Mouse (Mus musculus): ENCODE data around the gene Isoc2a. TPM values are rescaled to one million over a fixed set of nuclear protein-coding genes. Genes with fewer than 3 reads are reported as not detected.

The Isoc2a gene
- total and polyA plus RNA-seq, 2 experiments: 63.5 to 110 TPM

DNA sequence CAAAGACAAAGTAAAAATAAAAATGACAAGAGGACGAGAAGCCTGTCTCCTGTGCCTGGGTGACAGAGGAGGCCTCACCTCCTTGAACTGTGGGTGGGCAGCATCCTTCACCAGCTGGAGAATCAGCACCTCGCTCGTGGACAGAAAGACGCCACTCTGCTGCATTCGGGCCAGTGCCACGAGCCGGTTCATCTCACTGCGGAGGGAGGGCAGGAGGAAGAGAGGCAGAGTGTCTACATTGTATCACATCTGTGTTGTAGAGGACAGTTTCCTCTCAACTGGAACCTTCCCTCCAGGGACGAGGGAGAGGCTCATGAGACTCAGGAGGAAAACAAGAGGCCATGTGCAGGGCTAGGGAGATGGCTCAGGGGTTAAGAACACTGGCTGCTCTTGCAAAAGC, 27.6 kb upstream of the Isoc2a start:
- no peak overlapping the region for H3K9ac ChIP-seq (ENCODE audit: low read depth, low read length)
- H3K27ac ChIP-seq (replicated peaks; ENCODE audit: insufficient read depth, low read depth, low read length): no peak overlapping the region
- H3K4me1 ChIP-seq (ENCODE audit: control insufficient read depth, insufficient read depth, low read length): no peaks in the 10 kb centered on the region
- TF ChIP-seq CTCF (IDR thresholded peaks at IDR 0.05; ENCODE audit: low read depth, low read length) (no peak), POLR2A (IDR thresholded peaks at IDR 0.05; ENCODE audit: extremely low read depth, insufficient read depth, low read length) (no peak)
- no peak for DNase-seq (ENCODE audit: extremely low read depth, low read depth, low spot score)
- no peaks in the 10 kb centered on the region for H3K79me2 ChIP-seq (ENCODE audit: control insufficient read depth, insufficient read depth, low read length)
- H3K36me3 ChIP-seq (ENCODE audit: control insufficient read depth, insufficient read depth, low read length): no peaks in the 10 kb centered on the region; the same call in 1 of the 2 replicates
- peaks cover 4% of the 10 kb centered on the region; the same call in 1 of the 2 replicates for H3K27me3 ChIP-seq (ENCODE audit: control insufficient read depth, insufficient read depth, low read length)
- WGBS: 72% methylated on average over 9 of the region's 9 CpGs
- no peak overlapping the region for H3K4me3 ChIP-seq (ENCODE audit: insufficient read depth, low read depth, low read length)

DNA sequence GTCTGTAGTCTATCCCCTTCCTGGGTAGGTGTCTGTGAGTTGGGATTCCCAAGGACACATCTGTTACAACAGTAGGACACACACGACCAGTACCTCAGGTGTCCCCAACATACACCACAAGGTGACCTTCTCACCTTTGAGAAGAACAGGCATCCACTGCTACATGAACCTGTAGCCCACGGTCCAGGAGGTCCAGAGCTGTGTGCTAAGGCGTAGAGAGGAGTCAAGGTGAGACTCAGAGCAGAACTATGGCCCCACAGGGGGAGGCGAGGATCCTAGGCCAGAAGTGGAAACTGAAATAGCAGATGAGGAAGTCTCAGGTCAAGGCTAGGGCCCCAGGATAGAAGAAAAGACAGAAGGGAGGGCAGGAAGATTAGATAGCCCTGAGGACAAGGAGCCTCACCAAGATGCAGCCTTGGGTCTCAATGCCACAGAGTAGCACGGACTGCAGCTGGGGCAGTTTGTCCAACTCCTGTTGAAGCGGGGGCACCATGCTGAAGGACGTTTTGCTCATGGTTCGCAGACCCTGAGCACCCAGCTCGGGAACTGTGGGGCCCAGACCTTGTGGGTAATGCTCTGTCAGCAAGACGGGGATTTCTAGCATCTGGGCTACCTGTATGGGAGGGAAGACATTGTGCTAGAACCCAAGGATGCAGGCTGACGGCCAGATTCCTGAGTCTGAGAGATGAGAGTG, 26.2 kb upstream of the Isoc2a start:
- WGBS: 86% methylated on average over 11 of the region's 11 CpGs
- no peak for DNase-seq (ENCODE audit: extremely low read depth, low read depth, low spot score)
- TF ChIP-seq POLR2A (IDR thresholded peaks at IDR 0.05; ENCODE audit: extremely low read depth, insufficient read depth, low read length) (no peak), CTCF (IDR thresholded peaks at IDR 0.05; ENCODE audit: low read depth, low read length) (no peak)

GRCm38 (mm10) chr7:4851315-4851688, 25.7 kb upstream of the Isoc2a start:
- 83% methylated on average over 8 of the region's 8 CpGs for WGBS
- peaks cover 3% of the 10 kb centered on the region; the same call in 1 of the 2 replicates for H3K4me1 ChIP-seq (ENCODE audit: control insufficient read depth, insufficient read depth, low read length)
- TF ChIP-seq CTCF (IDR thresholded peaks at IDR 0.05; ENCODE audit: low read depth, low read length) (no peak), POLR2A (IDR thresholded peaks at IDR 0.05; ENCODE audit: extremely low read depth, insufficient read depth, low read length) (no peak)
- no peak overlapping the region for H3K9ac ChIP-seq (ENCODE audit: low read depth, low read length)
- H3K27ac ChIP-seq (replicated peaks; ENCODE audit: insufficient read depth, low read depth, low read length): no peak overlapping the region
- no peaks in the 10 kb centered on the region; the same call in 1 of the 2 replicates for H3K36me3 ChIP-seq (ENCODE audit: control insufficient read depth, insufficient read depth, low read length)
- no peaks in the 10 kb centered on the region for H3K79me2 ChIP-seq (ENCODE audit: control insufficient read depth, insufficient read depth, low read length)
- H3K4me3 ChIP-seq (ENCODE audit: insufficient read depth, low read depth, low read length): no peak overlapping the region
- no peaks in the 10 kb centered on the region for H3K27me3 ChIP-seq (ENCODE audit: control insufficient read depth, insufficient read depth, low read length)
- DNase-seq (ENCODE audit: extremely low read depth, low read depth, low spot score): no peak

More for the DNA sequence above, 26.2 kb upstream of the Isoc2a start:
- no peak overlapping the region for H3K4me3 ChIP-seq (ENCODE audit: insufficient read depth, low read depth, low read length)
- no peaks in the 10 kb centered on the region; the same call in 1 of the 2 replicates for H3K36me3 ChIP-seq (ENCODE audit: control insufficient read depth, insufficient read depth, low read length)
- H3K79me2 ChIP-seq (ENCODE audit: control insufficient read depth, insufficient read depth, low read length): no peaks in the 10 kb centered on the region
- H3K27ac ChIP-seq (replicated peaks; ENCODE audit: insufficient read depth, low read depth, low read length): no peak overlapping the region
- H3K9ac ChIP-seq (ENCODE audit: low read depth, low read length): no peak overlapping the region
- no peaks in the 10 kb centered on the region for H3K4me1 ChIP-seq (ENCODE audit: control insufficient read depth, insufficient read depth, low read length)
- no peaks in the 10 kb centered on the region for H3K27me3 ChIP-seq (ENCODE audit: control insufficient read depth, insufficient read depth, low read length)

- WGBS: 89% methylated on average over 3 of the region's 3 CpGs
- H3K79me2 ChIP-seq (ENCODE audit: control insufficient read depth, insufficient read depth, low read length): no peaks in the 10 kb centered on the region
- no peaks in the 10 kb centered on the region for H3K27me3 ChIP-seq (ENCODE audit: control insufficient read depth, insufficient read depth, low read length)
- H3K9ac ChIP-seq (ENCODE audit: low read depth, low read length): no peak overlapping the region
- H3K36me3 ChIP-seq (ENCODE audit: control insufficient read depth, insufficient read depth, low read length): no peaks in the 10 kb centered on the region; the same call in 1 of the 2 replicates
- H3K27ac ChIP-seq (replicated peaks; ENCODE audit: insufficient read depth, low read depth, low read length): no peak overlapping the region
- TF ChIP-seq CTCF (IDR thresholded peaks at IDR 0.05; ENCODE audit: low read depth, low read length) (no peak), POLR2A (IDR thresholded peaks at IDR 0.05; ENCODE audit: extremely low read depth, insufficient read depth, low read length) (no peak)
- peaks cover 4% of the 10 kb centered on the region; the same call in 1 of the 2 replicates for H3K4me1 ChIP-seq (ENCODE audit: control insufficient read depth, insufficient read depth, low read length)
- H3K4me3 ChIP-seq (ENCODE audit: insufficient read depth, low read depth, low read length): no peak overlapping the region
- DNase-seq (ENCODE audit: extremely low read depth, low read depth, low spot score): no peak
Measured at GRCm38 (mm10) chr7:4853613-4854012, 23.3 kb upstream of the Isoc2a start.

DNA sequence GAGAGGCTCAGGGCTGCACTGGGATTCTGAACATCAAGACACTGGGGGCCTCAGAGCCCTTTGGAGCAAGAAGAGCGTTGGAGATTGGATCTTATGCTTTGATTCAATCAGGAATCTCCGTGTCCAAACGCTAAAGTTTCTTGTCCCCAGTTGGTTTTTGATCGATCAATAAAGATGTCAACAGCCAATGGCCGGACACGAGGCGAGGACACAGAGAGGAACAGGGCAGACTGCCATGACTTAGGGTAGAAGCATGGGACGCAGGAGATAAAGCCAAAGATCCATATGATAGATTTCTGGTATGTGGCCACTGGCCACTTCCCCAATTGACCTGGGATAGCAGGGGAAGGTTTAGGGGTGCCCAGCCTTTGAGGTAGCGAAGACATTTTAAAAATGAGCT, 20.4 kb upstream of the Isoc2a start:
- Histone ChIP-seq H3K4me1 (ENCODE audit: control insufficient read depth, insufficient read depth, low read length) (peaks cover 10% of the 10 kb centered on the region), H3K79me2 (ENCODE audit: control insufficient read depth, insufficient read depth, low read length) (no peaks in the 10 kb centered on the region), H3K36me3 (ENCODE audit: control insufficient read depth, insufficient read depth, low read length) (no peaks in the 10 kb centered on the region), H3K27ac (replicated peaks; ENCODE audit: insufficient read depth, low read depth, low read length) (no peak overlapping the region), H3K4me3 (ENCODE audit: insufficient read depth, low read depth, low read length) (no peak overlapping the region), H3K27me3 (ENCODE audit: control insufficient read depth, insufficient read depth, low read length) (no peaks in the 10 kb centered on the region), H3K9ac (ENCODE audit: low read depth, low read length) (no peak overlapping the region)
- DNase-seq (ENCODE audit: extremely low read depth, low read depth, low spot score): peak; percentile 71
- TF ChIP-seq CTCF (IDR thresholded peaks at IDR 0.05; ENCODE audit: low read depth, low read length) (no peak), POLR2A (IDR thresholded peaks at IDR 0.05; ENCODE audit: extremely low read depth, insufficient read depth, low read length) (no peak)
- WGBS: 25% methylated on average over 9 of the region's 9 CpGs

DNA sequence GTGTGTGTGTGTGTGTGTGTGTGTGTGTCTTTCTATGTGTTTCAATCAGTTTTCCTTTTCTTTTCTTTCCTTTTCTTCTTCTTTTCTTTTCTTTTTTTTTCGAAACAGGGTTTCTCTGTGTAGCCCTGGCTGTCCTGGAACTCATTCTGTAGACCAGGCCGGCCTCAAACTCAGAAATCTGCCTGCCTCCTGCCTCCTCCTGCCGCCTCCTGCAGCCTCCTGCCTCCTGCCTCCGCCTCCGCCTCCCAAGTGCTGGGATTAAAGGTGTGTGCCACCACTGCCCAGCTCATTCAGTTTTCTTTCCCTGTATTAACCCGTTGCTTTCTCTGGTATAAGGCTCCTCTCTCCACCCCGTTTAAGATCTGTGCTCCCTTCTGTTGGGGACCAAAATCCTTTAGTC, 19.6 kb upstream of the Isoc2a start:
- Histone ChIP-seq H3K9ac (ENCODE audit: low read depth, low read length) (no peak overlapping the region), H3K27ac (replicated peaks; ENCODE audit: insufficient read depth, low read depth, low read length) (no peak overlapping the region), H3K4me1 (ENCODE audit: control insufficient read depth, insufficient read depth, low read length) (peaks cover 10% of the 10 kb centered on the region), H3K4me3 (ENCODE audit: insufficient read depth, low read depth, low read length) (no peak overlapping the region), H3K79me2 (ENCODE audit: control insufficient read depth, insufficient read depth, low read length) (no peaks in the 10 kb centered on the region), H3K36me3 (ENCODE audit: control insufficient read depth, insufficient read depth, low read length) (no peaks in the 10 kb centered on the region), H3K27me3 (ENCODE audit: control insufficient read depth, insufficient read depth, low read length) (no peaks in the 10 kb centered on the region)
- 86% methylated on average over 7 of the region's 7 CpGs for WGBS
- TF ChIP-seq CTCF (IDR thresholded peaks at IDR 0.05; ENCODE audit: low read depth, low read length) (no peak), POLR2A (IDR thresholded peaks at IDR 0.05; ENCODE audit: extremely low read depth, insufficient read depth, low read length) (no peak)
- DNase-seq (ENCODE audit: extremely low read depth, low read depth, low spot score): no peak

Data from liver, adult 2 months (tissue).